In genomic region chr4:151981363-151981762, GRCm38 (mm10) we compare ENCODE assay signal across 8 mouse cellular contexts. TPM values are rescaled to one million over a fixed set of nuclear protein-coding genes. Genes with fewer than 3 reads are reported as not detected.
DNase-seq lines count a peak whose midpoint lies in the region; ATAC-seq lines count a peak whose summit lies in the region.

No protein-coding gene starts in this region.

- H3K4me3 ChIP-seq in embryonic facial prominence, embryonic 13.5 days: no peak overlapping the region
- no peak overlapping the region for H3K4me3 ChIP-seq in limb, embryonic 15.5 days

- H3K4me1 ChIP-seq in embryonic facial prominence, embryonic 13.5 days: peaks cover 25% of the 10 kb centered on the region
- peaks cover 24% of the 10 kb centered on the region for H3K4me1 ChIP-seq in limb, embryonic 15.5 days

- H3K27ac ChIP-seq in embryonic facial prominence, embryonic 13.5 days: no peak overlapping the region
- 0 out of 2 replicates have a peak overlapping the region, but pooled peaks have one; percentile 8 for H3K27ac ChIP-seq in limb, embryonic 15.5 days

- ATAC-seq in embryonic facial prominence, embryonic 13.5 days (ENCODE audit: insufficient number of reproducible peaks, insufficient read depth, low FRiP score, low TSS enrichment, low read depth): peak; percentile 4; the same call in 1 of the 2 replicates
- ATAC-seq in limb, embryonic 15.5 days (ENCODE audit: insufficient number of reproducible peaks, low FRiP score, low TSS enrichment, low read depth): no peak

- no peaks in the 10 kb centered on the region for H3K9me3 ChIP-seq in embryonic facial prominence, embryonic 13.5 days
- no peaks in the 10 kb centered on the region for H3K9me3 ChIP-seq in limb, embryonic 15.5 days

- no peak overlapping the region for H3K4me2 ChIP-seq in embryonic facial prominence, embryonic 13.5 days
- H3K4me2 ChIP-seq in limb, embryonic 15.5 days: no peak overlapping the region

- peaks cover 76% of the 10 kb centered on the region for H3K36me3 ChIP-seq in embryonic facial prominence, embryonic 13.5 days
- peaks cover 68% of the 10 kb centered on the region for H3K36me3 ChIP-seq in limb, embryonic 15.5 days

- 14% methylated on average over 5 of the region's 5 CpGs for WGBS in embryonic facial prominence, embryonic 13.5 days
- 12% methylated on average over 5 of the region's 5 CpGs for WGBS in limb, embryonic 15.5 days

- H3K9ac ChIP-seq in embryonic facial prominence, embryonic 13.5 days: no peak overlapping the region
- H3K9ac ChIP-seq in limb, embryonic 15.5 days: no peak overlapping the region

- H3K27me3 ChIP-seq in embryonic facial prominence, embryonic 13.5 days: no peaks in the 10 kb centered on the region
- no peaks in the 10 kb centered on the region for H3K27me3 ChIP-seq in limb, embryonic 15.5 days

- peak; percentile 73 for DNase-seq in 416B (ENCODE audit: low read depth)
- DNase-seq in adrenal gland, postnatal 4 days (ENCODE audit: low spot score in 2 of 2): peak; percentile 72 to 75
- DNase-seq in heart, adult 8-10 months (ENCODE audit: low spot score): peak; percentile 81
- DNase-seq in kidney, adult 8-10 months: peak; percentile 70 to 87
- peak; percentile 42 to 72 for DNase-seq in monocyte, adult 2 months (ENCODE audit: low read depth in 1 of 2, low spot score in 2 of 2)
- peak; percentile 59 to 77 for DNase-seq in spleen, postnatal 14 days (ENCODE audit: low spot score in 2 of 2)

RNA-seq across cellular contexts. Expression of gene Thap3, which starts 7.4 kb away (rescaled TPM):
- total RNA-seq in adrenal gland, postnatal 4 days (2021): 10 to 100 TPM; 35.6 to 41.8 TPM
- 56.3 and 61.2 TPM in 2 replicates for polyA plus RNA-seq in embryonic facial prominence, embryonic 13.5 days (2015; fragmentation: Nextera tagmentation; extraction: Ambion mirVana)
- 10 to 100 TPM; 12.4 to 15.8 (median 13.6) TPM for total RNA-seq in heart, adult 8-10 months (2022)
- polyA plus RNA-seq in limb, embryonic 15.5 days (2015; fragmentation: Nextera tagmentation; extraction: Ambion mirVana): 45.6 and 50.9 TPM in 2 replicates

RNA-seq across cellular contexts. Expression of gene Phf13, which starts 14.7 kb away (rescaled TPM):
- total RNA-seq in adrenal gland, postnatal 4 days (2021): 10 to 100 TPM; 24.8 to 28.0 TPM
- 38.0 and 38.1 TPM in 2 replicates for polyA plus RNA-seq in embryonic facial prominence, embryonic 13.5 days (2015; fragmentation: Nextera tagmentation; extraction: Ambion mirVana)
- total RNA-seq in heart, adult 8-10 months (2022): 1 to 10 TPM; 4.6 to 5.7 (median 5.1) TPM
- 28.4 and 34.2 TPM in 2 replicates for polyA plus RNA-seq in limb, embryonic 15.5 days (2015; fragmentation: Nextera tagmentation; extraction: Ambion mirVana)

RNA-seq across cellular contexts. Expression of gene Klhl21, which starts 27.2 kb away (rescaled TPM):
- 10 to 100 TPM; 18.8 to 19.3 TPM for total RNA-seq in adrenal gland, postnatal 4 days (2021)
- polyA plus RNA-seq in embryonic facial prominence, embryonic 13.5 days (2015; fragmentation: Nextera tagmentation; extraction: Ambion mirVana): 10.1 TPM in 2 replicates
- total RNA-seq in heart, adult 8-10 months (2022): 100 to 1,000 TPM in 1 of 4 experiments, 10 to 100 TPM in 3; 87.7 to 109 (median 93.7) TPM
- 16.2 and 19.7 TPM in 2 replicates for polyA plus RNA-seq in limb, embryonic 15.5 days (2015; fragmentation: Nextera tagmentation; extraction: Ambion mirVana)

RNA-seq across cellular contexts. Expression of gene Zbtb48, which starts 46.1 kb away (rescaled TPM):
- total RNA-seq in adrenal gland, postnatal 4 days (2021): 10 to 100 TPM; 16.8 to 17.0 TPM
- polyA plus RNA-seq in embryonic facial prominence, embryonic 13.5 days (2015; fragmentation: Nextera tagmentation; extraction: Ambion mirVana): 17.5 and 22.9 TPM in 2 replicates
- total RNA-seq in heart, adult 8-10 months (2022): 1 to 10 TPM; 3.8 to 5.7 (median 5.0) TPM
- polyA plus RNA-seq in limb, embryonic 15.5 days (2015; fragmentation: Nextera tagmentation; extraction: Ambion mirVana): 17.2 and 19.5 TPM in 2 replicates

RNA-seq across cellular contexts. Expression of gene Dnajc11, which starts 47.9 kb away (rescaled TPM):
- total RNA-seq in adrenal gland, postnatal 4 days (2021): 10 to 100 TPM; 86.2 to 94.5 TPM
- polyA plus RNA-seq in embryonic facial prominence, embryonic 13.5 days (2015; fragmentation: Nextera tagmentation; extraction: Ambion mirVana): 63.0 and 71.4 TPM in 2 replicates
- 100 to 1,000 TPM in 1 of 4 experiments, 10 to 100 TPM in 3; 71.2 to 111 (median 87.7) TPM for total RNA-seq in heart, adult 8-10 months (2022)
- polyA plus RNA-seq in limb, embryonic 15.5 days (2015; fragmentation: Nextera tagmentation; extraction: Ambion mirVana): 58.3 and 61.6 TPM in 2 replicates

Comparison
In these comparisons a context has a peak if more than half of its experiments do, and no peak if none do; other contexts are left out.
1. RNA of gene Klhl21, which starts 27.2 kb away (total RNA-seq): 87.7 to 109 TPM in heart, adult 8-10 months; 18.8 to 19.3 TPM in adrenal gland, postnatal 4 days; every median in the first group is over 4 times any median in the second.
2. Peak in every context shown above with its lines, with median percentiles within 50 percentile points of each other: DNase-seq.